13 mouse cellular contexts compared by ENCODE assay signal in genomic region chr10:77589749-77590148, GRCm38 (mm10). TPM values are rescaled to one million over a fixed set of nuclear protein-coding genes. Genes with fewer than 3 reads are reported as not detected.
A peak's percentile ranks its signal among the peaks of the same experiment; 100 is the strongest.
DNase-seq lines count a peak whose midpoint lies in the region; ATAC-seq and TF ChIP-seq lines count a peak whose summit lies in the region.
"Had no signal": no experiment of that assay in that cellular context is flagged by ENCODE, and none has a peak within 500 bp of the region (broad histone marks: within the 10 kb centered on the region; RNA-seq: fewer than 3 reads in every experiment).

No protein-coding gene starts in this region.

- 74% methylated on average over 8 of the region's 8 CpGs for WGBS in hindbrain, embryonic 14.5 days
- 89% methylated on average over 8 of the region's 8 CpGs for WGBS in hindbrain, embryonic 10.5 days
- 52% methylated on average over 8 of the region's 8 CpGs for WGBS in lung, embryonic 14.5 days
- WGBS in lung, postnatal 0 days: 64% methylated on average over 8 of the region's 8 CpGs
- WGBS in stomach, postnatal 0 days: 73% methylated on average over 8 of the region's 8 CpGs

- no peak for TF ChIP-seq EP300 in lung, postnatal 0 days (IDR thresholded peaks at IDR 0.05)
- TF ChIP-seq EP300 in stomach, postnatal 0 days (optimal IDR thresholded peaks at IDR 0.05): no peak

- ATAC-seq in hindbrain, embryonic 14.5 days (ENCODE audit: low FRiP score): no peak
- peak; percentile 42; the same call in 1 of the 2 replicates for ATAC-seq in lung, embryonic 14.5 days (ENCODE audit: insufficient read depth)
- ATAC-seq in lung, postnatal 0 days: no peak
- no peak for ATAC-seq in stomach, postnatal 0 days (ENCODE audit: low FRiP score, low TSS enrichment)
- ATAC-seq in CD4-positive, CD25-positive, alpha-beta regulatory T cell, adult 4 months: no peak

- intact Hi-C loops in gastrocnemius, adult 2 months (cut with DNase I): loop anchor here (10.0 kb wide), 1 partner anchor 175 kb away; the partner anchor contains the start of gene Adarb1

- no peak for TF ChIP-seq CTCF in gastrocnemius, adult 2 months (IDR thresholded peaks at IDR 0.05)
- TF ChIP-seq CTCF in lung, embryonic 14.5 days (IDR thresholded peaks at IDR 0.05; ENCODE audit: low read depth): no peak
- TF ChIP-seq CTCF in lung, postnatal 0 days (IDR thresholded peaks at IDR 0.05): no peak
- no peak for TF ChIP-seq CTCF in stomach, postnatal 0 days (IDR thresholded peaks at IDR 0.05; ENCODE audit: low read depth)

- DNase-seq in gastrocnemius, adult 2 months: no peak
- DNase-seq in gastrocnemius, adult 18-20 months (ENCODE audit: low spot score): no peak
- DNase-seq in hindbrain, embryonic 14.5 days (ENCODE audit: low spot score): no peak
- no peak for DNase-seq in hindbrain, embryonic 10.5 days (ENCODE audit: low spot score)
- DNase-seq in lung, embryonic 14.5 days: peak; percentile 26
- DNase-seq in lung, postnatal 0 days (ENCODE audit: low spot score): no peak
- no peak for DNase-seq in stomach, postnatal 0 days (ENCODE audit: low spot score)
- DNase-seq: adrenal gland, postnatal 36 days; kidney, postnatal 36 days; right cerebral cortex, postnatal 14 days had no signal

- no peak overlapping the region for H3K4me2 ChIP-seq in hindbrain, embryonic 14.5 days (replicated peaks)
- no peak overlapping the region for H3K4me2 ChIP-seq in lung, embryonic 14.5 days
- H3K4me2 ChIP-seq in lung, postnatal 0 days (replicated peaks; ENCODE audit: low read depth, low read length): no peak overlapping the region
- no peak overlapping the region for H3K4me2 ChIP-seq in stomach, postnatal 0 days (replicated peaks; ENCODE audit: low read depth)

- no peaks in the 10 kb centered on the region for H3K9me3 ChIP-seq in hindbrain, embryonic 14.5 days (ENCODE audit: control insufficient read depth, low read length)
- H3K9me3 ChIP-seq in hindbrain, embryonic 10.5 days: no peaks in the 10 kb centered on the region
- no peaks in the 10 kb centered on the region for H3K9me3 ChIP-seq in lung, embryonic 14.5 days (ENCODE audit: low read depth, low read length)
- H3K9me3 ChIP-seq in lung, postnatal 0 days (ENCODE audit: low read length): no peaks in the 10 kb centered on the region
- no peaks in the 10 kb centered on the region for H3K9me3 ChIP-seq in stomach, postnatal 0 days (ENCODE audit: control insufficient read depth, low read length)

- H3K36me3 ChIP-seq in hindbrain, embryonic 14.5 days (replicated peaks; ENCODE audit: control insufficient read depth, insufficient read depth): peaks cover 59% of the 10 kb centered on the region
- peaks cover 83% of the 10 kb centered on the region for H3K36me3 ChIP-seq in hindbrain, embryonic 10.5 days
- peaks cover 71% of the 10 kb centered on the region for H3K36me3 ChIP-seq in lung, embryonic 14.5 days (ENCODE audit: insufficient read depth)
- peaks cover 22% of the 10 kb centered on the region; the same call in 1 of the 2 replicates for H3K36me3 ChIP-seq in lung, postnatal 0 days (ENCODE audit: insufficient read depth, low read length)
- peaks cover 30% of the 10 kb centered on the region for H3K36me3 ChIP-seq in stomach, postnatal 0 days (ENCODE audit: control insufficient read depth, insufficient read depth, low read length)

- H3K4me3 ChIP-seq in gastrocnemius, adult 2 months: no peak overlapping the region
- H3K4me3 ChIP-seq in hindbrain, embryonic 14.5 days (replicated peaks; ENCODE audit: low read length): no peak overlapping the region
- H3K4me3 ChIP-seq in hindbrain, embryonic 10.5 days: no peak overlapping the region
- H3K4me3 ChIP-seq in lung, embryonic 14.5 days (ENCODE audit: low read depth, low read length): no peak overlapping the region
- H3K4me3 ChIP-seq in lung, postnatal 0 days (ENCODE audit: low read depth, low read length): no peak overlapping the region
- H3K4me3 ChIP-seq in stomach, postnatal 0 days (ENCODE audit: low read depth, low read length): no peak overlapping the region

- H3K27ac ChIP-seq in gastrocnemius, adult 2 months: 0 out of 2 replicates have a peak overlapping the region, but pooled peaks have one; percentile 13
- 0 out of 2 replicates have a peak overlapping the region, but pooled peaks have one; percentile 10 for H3K27ac ChIP-seq in hindbrain, embryonic 14.5 days
- H3K27ac ChIP-seq in hindbrain, embryonic 10.5 days: no peak overlapping the region
- no peak overlapping the region for H3K27ac ChIP-seq in lung, embryonic 14.5 days (ENCODE audit: low read depth)
- H3K27ac ChIP-seq in lung, postnatal 0 days (ENCODE audit: low read length): no peak overlapping the region
- H3K27ac ChIP-seq in stomach, postnatal 0 days (replicated peaks): peak overlapping the region; percentile 69

- 0 out of 2 replicates have a peak, but pooled peaks cover 7% of the 10 kb centered on the region for H3K4me1 ChIP-seq in hindbrain, embryonic 14.5 days (replicated peaks; ENCODE audit: control insufficient read depth, insufficient read depth, low read length)
- peaks cover 21% of the 10 kb centered on the region; the same call in 1 of the 2 replicates for H3K4me1 ChIP-seq in hindbrain, embryonic 10.5 days (replicated peaks)
- H3K4me1 ChIP-seq in lung, embryonic 14.5 days (ENCODE audit: insufficient read depth): no peaks in the 10 kb centered on the region; the same call in 1 of the 2 replicates
- no peaks in the 10 kb centered on the region for H3K4me1 ChIP-seq in lung, postnatal 0 days (ENCODE audit: insufficient read depth, low read depth, low read length)
- no peaks in the 10 kb centered on the region for H3K4me1 ChIP-seq in stomach, postnatal 0 days (replicated peaks; ENCODE audit: control insufficient read depth, insufficient read depth)

- no peaks in the 10 kb centered on the region for H3K27me3 ChIP-seq in hindbrain, embryonic 14.5 days (ENCODE audit: control insufficient read depth, insufficient read depth, low read length)
- no peaks in the 10 kb centered on the region for H3K27me3 ChIP-seq in hindbrain, embryonic 10.5 days (ENCODE audit: insufficient read depth, poor library complexity, severe bottlenecking)
- H3K27me3 ChIP-seq in lung, embryonic 14.5 days (ENCODE audit: insufficient read depth, low read length): no peaks in the 10 kb centered on the region
- H3K27me3 ChIP-seq in lung, postnatal 0 days (replicated peaks; ENCODE audit: insufficient read depth, low read length): no peaks in the 10 kb centered on the region
- no peaks in the 10 kb centered on the region for H3K27me3 ChIP-seq in stomach, postnatal 0 days (ENCODE audit: control insufficient read depth, insufficient read depth, low read length)

- H3K9ac ChIP-seq in hindbrain, embryonic 14.5 days: no peak overlapping the region
- H3K9ac ChIP-seq in lung, embryonic 14.5 days: no peak overlapping the region
- H3K9ac ChIP-seq in lung, postnatal 0 days (replicated peaks; ENCODE audit: low read depth): no peak overlapping the region
- H3K9ac ChIP-seq in stomach, postnatal 0 days (ENCODE audit: low read length): no peak overlapping the region

RNA-seq across cellular contexts. Expression of gene Pttg1ip, which starts 8.2 kb away (rescaled TPM):
- total RNA-seq in gastrocnemius, adult 2 months (2021): 10 to 100 TPM; 30.5 to 36.5 TPM
- total RNA-seq in gastrocnemius, adult 18-20 months (2021): 10 to 100 TPM; 23.0 to 33.6 TPM
- 79.9 and 80.2 TPM in 2 replicates for polyA plus RNA-seq in hindbrain, embryonic 14.5 days (2014; fragmentation: Nextera tagmentation; extraction: Ambion mirVana)
- 66.6 and 67.2 TPM in 2 replicates for polyA plus RNA-seq in hindbrain, embryonic 10.5 days (2016; fragmentation: Nextera tagmentation; extraction: Ambion mirVana)
- polyA plus RNA-seq in lung, embryonic 14.5 days (2014; fragmentation: Nextera tagmentation; extraction: Ambion mirVana): 109 and 112 TPM in 2 replicates
- 189 and 207 TPM in 2 replicates for polyA plus RNA-seq in lung, postnatal 0 days (2015; fragmentation: Nextera tagmentation; extraction: Ambion mirVana)
- polyA plus RNA-seq in stomach, postnatal 0 days (2015; fragmentation: Nextera tagmentation; extraction: Ambion mirVana): 278 and 317 TPM in 2 replicates
- polyA plus RNA-seq in CD4-positive, CD25-positive, alpha-beta regulatory T cell, adult 4 months (2017; shearing (Covaris generic)): 100 to 1,000 TPM; 107 to 179 TPM

RNA-seq across cellular contexts. Expression of gene Sumo3, which starts 16.1 kb away (rescaled TPM):
- 10 to 100 TPM; 43.5 to 44.5 TPM for total RNA-seq in gastrocnemius, adult 2 months (2021)
- 10 to 100 TPM; 44.5 to 47.4 TPM for total RNA-seq in gastrocnemius, adult 18-20 months (2021)
- 235 and 260 TPM in 2 replicates for polyA plus RNA-seq in hindbrain, embryonic 14.5 days (2014; fragmentation: Nextera tagmentation; extraction: Ambion mirVana)
- polyA plus RNA-seq in hindbrain, embryonic 10.5 days (2016; fragmentation: Nextera tagmentation; extraction: Ambion mirVana): 336 and 389 TPM in 2 replicates
- 329 and 337 TPM in 2 replicates for polyA plus RNA-seq in lung, embryonic 14.5 days (2014; fragmentation: Nextera tagmentation; extraction: Ambion mirVana)
- 185 and 209 TPM in 2 replicates for polyA plus RNA-seq in lung, postnatal 0 days (2015; fragmentation: Nextera tagmentation; extraction: Ambion mirVana)
- polyA plus RNA-seq in stomach, postnatal 0 days (2015; fragmentation: Nextera tagmentation; extraction: Ambion mirVana): 232 and 239 TPM in 2 replicates
- polyA plus RNA-seq in CD4-positive, CD25-positive, alpha-beta regulatory T cell, adult 4 months (2017; shearing (Covaris generic)): 100 to 1,000 TPM in 1 of 2 experiments, 10 to 100 TPM in 1; 96.6 to 109 TPM

RNA-seq across cellular contexts. Expression of gene Gm49325, which starts 16.2 kb away (rescaled TPM):
- 1 to 10 TPM; 8.4 to 8.6 TPM for total RNA-seq in gastrocnemius, adult 2 months (2021)
- 10 to 100 TPM in 1 of 2 experiments, 1 to 10 TPM in 1; 8.6 to 11.4 TPM for total RNA-seq in gastrocnemius, adult 18-20 months (2021)
- polyA plus RNA-seq in hindbrain, embryonic 14.5 days (2014; fragmentation: Nextera tagmentation; extraction: Ambion mirVana): 3.8 and 5.1 TPM in 2 replicates
- 4.4 TPM in 1 of 2 replicates, not detected in the other for polyA plus RNA-seq in hindbrain, embryonic 10.5 days (2016; fragmentation: Nextera tagmentation; extraction: Ambion mirVana)
- polyA plus RNA-seq in lung, embryonic 14.5 days (2014; fragmentation: Nextera tagmentation; extraction: Ambion mirVana): 3.0 and 3.5 TPM in 2 replicates
- 4.9 and 6.4 TPM in 2 replicates for polyA plus RNA-seq in lung, postnatal 0 days (2015; fragmentation: Nextera tagmentation; extraction: Ambion mirVana)
- polyA plus RNA-seq in stomach, postnatal 0 days (2015; fragmentation: Nextera tagmentation; extraction: Ambion mirVana): 12.6 and 17.3 TPM in 2 replicates
- 1 to 10 TPM in 1 of 2 experiments, not detected in 1; 3.0 TPM for polyA plus RNA-seq in CD4-positive, CD25-positive, alpha-beta regulatory T cell, adult 4 months (2017; shearing (Covaris generic))
- total RNA-seq: megakaryocyte progenitor cell, adult 5-6 weeks had no signal
- polyA plus RNA-seq: liver, embryonic 16.5 days had no signal

RNA-seq across cellular contexts. Expression of gene Ube2g2, which starts 32.3 kb away (rescaled TPM):
- 10 to 100 TPM; 95.4 to 100.0 TPM for total RNA-seq in gastrocnemius, adult 2 months (2021)
- total RNA-seq in gastrocnemius, adult 18-20 months (2021): 100 to 1,000 TPM in 1 of 2 experiments, 10 to 100 TPM in 1; 96.1 to 101 TPM
- 54.1 and 54.7 TPM in 2 replicates for polyA plus RNA-seq in hindbrain, embryonic 14.5 days (2014; fragmentation: Nextera tagmentation; extraction: Ambion mirVana)
- 100 and 103 TPM in 2 replicates for polyA plus RNA-seq in hindbrain, embryonic 10.5 days (2016; fragmentation: Nextera tagmentation; extraction: Ambion mirVana)
- 47.9 and 50.9 TPM in 2 replicates for polyA plus RNA-seq in lung, embryonic 14.5 days (2014; fragmentation: Nextera tagmentation; extraction: Ambion mirVana)
- 59.8 and 65.6 TPM in 2 replicates for polyA plus RNA-seq in lung, postnatal 0 days (2015; fragmentation: Nextera tagmentation; extraction: Ambion mirVana)
- polyA plus RNA-seq in stomach, postnatal 0 days (2015; fragmentation: Nextera tagmentation; extraction: Ambion mirVana): 53.8 and 54.5 TPM in 2 replicates
- polyA plus RNA-seq in CD4-positive, CD25-positive, alpha-beta regulatory T cell, adult 4 months (2017; shearing (Covaris generic)): 10 to 100 TPM; 42.0 to 65.6 TPM

RNA-seq across cellular contexts. Expression of gene Itgb2, which starts 59.7 kb away (rescaled TPM):
- total RNA-seq in gastrocnemius, adult 2 months (2021): 1 to 10 TPM in 1 of 2 experiments, under 1 TPM in 1; 0.92 to 1.8 TPM
- total RNA-seq in gastrocnemius, adult 18-20 months (2021): 1 to 10 TPM; 1.4 to 1.7 TPM
- 0.99 and 1.1 TPM in 2 replicates for polyA plus RNA-seq in hindbrain, embryonic 14.5 days (2014; fragmentation: Nextera tagmentation; extraction: Ambion mirVana)
- 1.0 and 1.2 TPM in 2 replicates for polyA plus RNA-seq in hindbrain, embryonic 10.5 days (2016; fragmentation: Nextera tagmentation; extraction: Ambion mirVana)
- polyA plus RNA-seq in lung, embryonic 14.5 days (2014; fragmentation: Nextera tagmentation; extraction: Ambion mirVana): 2.0 and 3.0 TPM in 2 replicates
- polyA plus RNA-seq in lung, postnatal 0 days (2015; fragmentation: Nextera tagmentation; extraction: Ambion mirVana): 19.1 and 21.1 TPM in 2 replicates
- polyA plus RNA-seq in stomach, postnatal 0 days (2015; fragmentation: Nextera tagmentation; extraction: Ambion mirVana): 1.3 TPM in 2 replicates
- 100 to 1,000 TPM; 449 to 774 TPM for polyA plus RNA-seq in CD4-positive, CD25-positive, alpha-beta regulatory T cell, adult 4 months (2017; shearing (Covaris generic))

Comparison
In these comparisons a context has a peak if more than half of its experiments do, and no peak if none do; other contexts are left out.
1. H3K27ac ChIP-seq: peak in gastrocnemius, adult 2 months (single experiment), hindbrain, embryonic 14.5 days (single experiment) and stomach, postnatal 0 days (single experiment); none in hindbrain, embryonic 10.5 days (single experiment), lung, embryonic 14.5 days (single experiment) and lung, postnatal 0 days (single experiment).